Mouse (Mus musculus) heart, embryonic 11.5 days (tissue): ENCODE results near the gene Gabra5. TPM values are rescaled to one million over a fixed set of nuclear protein-coding genes. Genes with fewer than 3 reads are reported as not detected.

Experiments used
- ATAC-seq: fragments of 200-750 bp; cut with Nextera tagmentation; replicated peaks from 2 replicates; pipeline ENCODE4 v1.8.0; 2017; ENCODE audit warnings: moderate library complexity; ENCODE audit not compliant: insufficient number of reproducible peaks, low FRiP score, low TSS enrichment
- H3K27ac ChIP-seq: fragments of 300-500 bp; sonication (generic); 2 replicates; pipeline ENCODE4 v1.5.1; 2014; ENCODE audit warnings: mild to moderate bottlenecking, low read depth, low read length
- H3K27me3 ChIP-seq: fragments of 300-500 bp; sonication (generic); 2 replicates; pipeline ENCODE4 v1.6.1; 2014; ENCODE audit warnings: mild to moderate bottlenecking, low read length, mixed read lengths; ENCODE audit not compliant: control insufficient read depth, insufficient read depth
- H3K36me3 ChIP-seq: fragments of 300-500 bp; sonication (generic); 2 replicates; pipeline ENCODE4 v1.6.1; 2014; ENCODE audit warnings: mild to moderate bottlenecking, low read length, moderate library complexity, mixed read lengths; ENCODE audit not compliant: control insufficient read depth, insufficient read depth
- H3K4me1 ChIP-seq: fragments of 300-500 bp; sonication (generic); 2 replicates; pipeline ENCODE4 v1.6.1; 2014; ENCODE audit warnings: low read length; ENCODE audit not compliant: control insufficient read depth, insufficient read depth
- H3K4me2 ChIP-seq: fragments of 300-500 bp; sonication (generic); 2 replicates; pipeline ENCODE4 v1.6.1; 2014; ENCODE audit warnings: mild to moderate bottlenecking, moderate library complexity
- H3K4me3 ChIP-seq: fragments of 300-500 bp; sonication (generic); 2 replicates; pipeline ENCODE4 v1.5.1; 2014; ENCODE audit warnings: low read depth, low read length
- H3K9ac ChIP-seq: fragments of 300-500 bp; sonication (generic); 2 replicates; pipeline ENCODE4 v1.6.1; 2014; ENCODE audit warnings: mild to moderate bottlenecking, low read depth, low read length, moderate library complexity
- H3K9me3 ChIP-seq: fragments of 300-500 bp; sonication (generic); replicated peaks from 2 replicates; pipeline ENCODE4 v1.6.1; 2016; ENCODE audit warnings: low read length; ENCODE audit not compliant: control insufficient read depth
- WGBS: fragments of 180-500 bp; shearing (Covaris S2); extraction: QIAGEN DNeasy Blood & Tissue Kit; methylation state at CpG from one replicate; pipeline ENCODE4 v1.1.7; 2014; ENCODE audit not compliant: insufficient replicate concordance; 5-methylcytosine and 5-hydroxymethylcytosine counted together
- polyA plus RNA-seq: library from polyadenylated mRNA; unstranded; fragments of >200 nt; fragmentation: Nextera tagmentation; extraction: Ambion mirVana; gene quantifications from 2 replicates; pipeline ENCODE4 v1.2.1, GENCODE M21; 2014

Gabra5 gene
- 0.14 TPM in 1 of 2 replicates, not detected in the other for polyA plus RNA-seq

- peak; percentile 67 for ATAC-seq
- no peaks in the 10 kb centered on the region for H3K9me3 ChIP-seq
- WGBS = under 1% methylated on average over 55 of the region's 59 CpGs
- H3K4me1 ChIP-seq = peaks cover 4% of the 10 kb centered on the region; the same call in 1 of the 2 replicates
- H3K4me3 ChIP-seq = peak within 1 kb of the TSS; percentile 51
- peak within 1 kb of the TSS; percentile 81 for H3K4me2 ChIP-seq
- peaks cover 46% of the 10 kb centered on the region for H3K27me3 ChIP-seq
- no peaks in the 10 kb centered on the region for H3K36me3 ChIP-seq
- H3K9ac ChIP-seq = no peak within 1 kb of the TSS
- H3K27ac ChIP-seq = no peak within 1 kb of the TSS
These were observed at the start of gene Gabra5 for GRCm38 (mm10) chr7:57509681-57510141. Gabra5 (minus strand) TSS chr7:57510059.

- H3K4me3 ChIP-seq = no peak overlapping the region
- no peaks in the 10 kb centered on the region for H3K9me3 ChIP-seq
- ATAC-seq = no peak
- H3K36me3 ChIP-seq = no peaks in the 10 kb centered on the region
- no peak overlapping the region for H3K4me2 ChIP-seq
- 20% methylated on average over 7 of the region's 7 CpGs for WGBS
- H3K27ac ChIP-seq = no peak overlapping the region
- no peak overlapping the region for H3K9ac ChIP-seq
- H3K4me1 ChIP-seq = no peaks in the 10 kb centered on the region
- no peaks in the 10 kb centered on the region for H3K27me3 ChIP-seq
These were observed 28.7 kb upstream of the Gabra5 start for GRCm38 (mm10) chr7:57538565-57538964.

GRCm38 (mm10) chr7:57532676-57533075, 22.8 kb upstream of the Gabra5 start:
- 76% methylated on average over 10 of the region's 10 CpGs for WGBS
- H3K36me3 ChIP-seq = no peaks in the 10 kb centered on the region

GRCm38 (mm10) chr7:57529954-57530353, 20.1 kb upstream of the Gabra5 start:
- 0 out of 2 replicates have a peak, but pooled peaks have one; percentile 57 for ATAC-seq
- H3K27me3 ChIP-seq = no peaks in the 10 kb centered on the region
- H3K9me3 ChIP-seq = no peaks in the 10 kb centered on the region
- H3K4me3 ChIP-seq = no peak overlapping the region
- WGBS = 88% methylated on average over 8 of the region's 8 CpGs
- no peaks in the 10 kb centered on the region for H3K36me3 ChIP-seq
- H3K27ac ChIP-seq = no peak overlapping the region
- no peak overlapping the region for H3K4me2 ChIP-seq
- H3K4me1 ChIP-seq = no peaks in the 10 kb centered on the region
- no peak overlapping the region for H3K9ac ChIP-seq

More at GRCm38 (mm10) chr7:57532676-57533075, 22.8 kb upstream of the Gabra5 start:
- H3K4me2 ChIP-seq = no peak overlapping the region
- no peak overlapping the region for H3K27ac ChIP-seq
- no peaks in the 10 kb centered on the region for H3K4me1 ChIP-seq
- H3K9ac ChIP-seq = no peak overlapping the region
- H3K9me3 ChIP-seq = no peaks in the 10 kb centered on the region
- no peak for ATAC-seq
- H3K4me3 ChIP-seq = no peak overlapping the region
- H3K27me3 ChIP-seq = no peaks in the 10 kb centered on the region

GRCm38 (mm10) chr7:57529451-57529850, 19.6 kb upstream of the Gabra5 start:
- Histone ChIP-seq H3K9ac (no peak overlapping the region), H3K4me3 (no peak overlapping the region), H3K4me1 (no peaks in the 10 kb centered on the region), H3K27me3 (no peaks in the 10 kb centered on the region), H3K9me3 (no peaks in the 10 kb centered on the region), H3K4me2 (no peak overlapping the region), H3K27ac (no peak overlapping the region), H3K36me3 (no peaks in the 10 kb centered on the region)
- ATAC-seq = no peak
- WGBS = 73% methylated on average over 4 of the region's 4 CpGs

- H3K9me3 ChIP-seq = no peaks in the 10 kb centered on the region
- no peak for ATAC-seq
- no peak overlapping the region for H3K9ac ChIP-seq
- no peak overlapping the region for H3K27ac ChIP-seq
- H3K36me3 ChIP-seq = no peaks in the 10 kb centered on the region
- H3K4me3 ChIP-seq = no peak overlapping the region
- WGBS = 29% methylated on average over 3 of the region's 3 CpGs
- H3K4me2 ChIP-seq = no peak overlapping the region
- peaks cover 35% of the 10 kb centered on the region for H3K27me3 ChIP-seq
- peaks cover 4% of the 10 kb centered on the region; the same call in 1 of the 2 replicates for H3K4me1 ChIP-seq
These were observed 3.1 kb upstream of the Gabra5 start for GRCm38 (mm10) chr7:57512955-57513354.

GRCm38 (mm10) chr7:57508860-57509632, 813 bp downstream of the Gabra5 start:
- peak overlapping the region; percentile 51 for H3K4me3 ChIP-seq
- H3K36me3 ChIP-seq = no peaks in the 10 kb centered on the region
- H3K9me3 ChIP-seq = no peaks in the 10 kb centered on the region
- H3K4me2 ChIP-seq = peak overlapping the region; percentile 81
- peak; percentile 65 for ATAC-seq
- H3K27ac ChIP-seq = no peak overlapping the region
- no peak overlapping the region for H3K9ac ChIP-seq
- WGBS = 2% methylated on average over 65 of the region's 72 CpGs
- peaks cover 46% of the 10 kb centered on the region for H3K27me3 ChIP-seq
- H3K4me1 ChIP-seq = peaks cover 4% of the 10 kb centered on the region; the same call in 1 of the 2 replicates

GRCm38 (mm10) chr7:57502809-57503208, 7.0 kb downstream of the Gabra5 start:
- Histone ChIP-seq H3K9me3 (no peaks in the 10 kb centered on the region), H3K27me3 (peaks cover 10% of the 10 kb centered on the region), H3K4me2 (no peak overlapping the region), H3K4me3 (no peak overlapping the region), H3K36me3 (no peaks in the 10 kb centered on the region), H3K27ac (no peak overlapping the region), H3K9ac (no peak overlapping the region), H3K4me1 (no peaks in the 10 kb centered on the region)
- WGBS = 75% methylated on average over 4 of the region's 4 CpGs
- ATAC-seq = no peak
